Mouse (Mus musculus): ENCODE data around the gene Mpdz.

GRCm38 (mm10) chr4:81389263-81389662, 53.4 kb downstream of the Mpdz start:
- TF ChIP-seq CTCF (conservative IDR thresholded peaks at IDR 0.05; ENCODE audit: low read length) (no peak), NANOG (IDR thresholded peaks at IDR 0.05; ENCODE audit: borderline replicate concordance, low read length) (no peak)
